Mouse (Mus musculus) CH12.LX (cell line): ENCODE measurements around the gene Fgfr2. TPM values are rescaled to one million over a fixed set of nuclear protein-coding genes. Genes with fewer than 3 reads are reported as not detected.

Source experiments
- DNase-seq: peaks from one replicate; pipeline ENCODE4 v3.0.0-alpha.2; 2013; ENCODE audit errors: extremely low read depth
- H3K27ac ChIP-seq: 2 replicates; pipeline ENCODE4 v1.5.1; 2012; ENCODE audit warnings: low read depth, mild to moderate bottlenecking, control low read depth, moderate library complexity; ENCODE audit not compliant: insufficient read depth
- H3K27me3 ChIP-seq: replicated peaks from 2 replicates; pipeline ENCODE3; 2012; ENCODE audit warnings: inconsistent platforms
- H3K36me3 ChIP-seq, 2 experiments: replicated peaks in 1 of 2; 2 replicates each; pipeline versions ENCODE3 to v1.6.1; 2012; ENCODE audit warnings: inconsistent platforms in 1 of 2, low read length in 1 of 2, mild to moderate bottlenecking in 1 of 2, mixed read lengths in 1 of 2, moderate library complexity in 1 of 2; ENCODE audit not compliant: control insufficient read depth in 1 of 2, insufficient read depth in 1 of 2
- H3K4me1 ChIP-seq, 2 experiments: 2 replicates each; pipeline ENCODE4 v1.6.1; 2012; ENCODE audit warnings: inconsistent platforms in 1 of 2, moderate library complexity in 1 of 2; ENCODE audit not compliant: insufficient read depth in 2 of 2, control insufficient read depth in 1 of 2
- H3K4me2 ChIP-seq: 2 replicates; pipeline ENCODE4 v1.6.1; 2012; ENCODE audit warnings: low read depth, mild to moderate bottlenecking, control low read depth; ENCODE audit not compliant: poor library complexity, insufficient read depth, severe bottlenecking
- H3K4me3 ChIP-seq, 3 experiments: fragments of 150-350 bp in 1 of 3; sonication (generic) in 1 of 3; replicated peaks in 1 of 3; 2 replicates each; pipeline versions ENCODE3 to v1.5.1; 2011 to 2012; ENCODE audit warnings: low read depth in 2 of 3, low read length in 2 of 3, mild to moderate bottlenecking in 2 of 3, moderate library complexity in 2 of 3, control low read depth in 1 of 3, improper control_type of control experiment in 1 of 3, inconsistent platforms in 1 of 3, mixed read lengths in 1 of 3; ENCODE audit not compliant: poor library complexity in 1 of 3
- H3K79me2 ChIP-seq: replicated peaks from 2 replicates; pipeline ENCODE4 v1.6.1; 2012; ENCODE audit warnings: mild to moderate bottlenecking, moderate library complexity; ENCODE audit not compliant: control insufficient read depth, poor library complexity, insufficient read depth, severe bottlenecking; ENCODE audit errors: extremely low read depth
- H3K9ac ChIP-seq: 2 replicates; pipeline ENCODE4 v1.6.1; 2012; ENCODE audit warnings: low read depth, mild to moderate bottlenecking, control low read depth, moderate library complexity; ENCODE audit not compliant: insufficient read depth
- H3K9me3 ChIP-seq: replicated peaks from 2 replicates; pipeline ENCODE3; 2012; ENCODE audit warnings: low read length, inconsistent platforms, mixed read lengths
- BHLHE40 ChIP-seq: IDR thresholded peaks from 2 replicates; pipeline ENCODE4 v1.6.1; 2011; ENCODE audit warnings: mild to moderate bottlenecking, low read depth, low read length, improper control_type of control experiment
- CHD1 ChIP-seq: IDR thresholded peaks from 2 replicates; pipeline ENCODE4 v1.6.1; 2012; ENCODE audit warnings: low read depth, low read length, improper control_type of control experiment, inconsistent platforms
- CHD2 ChIP-seq: IDR thresholded peaks from 2 replicates; pipeline ENCODE4 v1.6.1; 2011; ENCODE audit warnings: low read length, improper control_type of control experiment
- E2F4 ChIP-seq: IDR thresholded peaks from 2 replicates; pipeline ENCODE4 v1.6.1; 2011; ENCODE audit warnings: low read depth, low read length, improper control_type of control experiment; ENCODE audit not compliant: insufficient replicate concordance
- ETS1 ChIP-seq: conservative IDR thresholded peaks from 2 replicates; pipeline ENCODE4 v1.6.1; 2012; ENCODE audit warnings: low read depth, mild to moderate bottlenecking, inconsistent platforms, low read length, improper control_type of control experiment, moderate library complexity
- HCFC1 ChIP-seq: IDR thresholded peaks from 2 replicates; pipeline ENCODE4 v1.6.1; 2012; ENCODE audit warnings: low read depth, mild to moderate bottlenecking, inconsistent platforms, low read length, improper control_type of control experiment
- MAFK ChIP-seq: IDR thresholded peaks from 2 replicates; pipeline ENCODE4 v1.6.1; 2011; ENCODE audit warnings: low read length, improper control_type of control experiment; ENCODE audit not compliant: insufficient replicate concordance
- MAZ ChIP-seq: IDR thresholded peaks from 2 replicates; pipeline ENCODE4 v1.6.1; 2012; ENCODE audit warnings: low read depth, mild to moderate bottlenecking, inconsistent platforms, low read length, improper control_type of control experiment, moderate library complexity
- POLR2A ChIP-seq: IDR thresholded peaks from 2 replicates; pipeline ENCODE4 v1.6.1; 2011; ENCODE audit warnings: low read depth, mild to moderate bottlenecking, improper control_type of control experiment, low read length
- POLR2AphosphoS2 ChIP-seq: IDR thresholded peaks from 2 replicates; pipeline ENCODE4 v1.6.1; 2011; ENCODE audit warnings: low read depth, low read length, improper control_type of control experiment
- RAD21 ChIP-seq: IDR thresholded peaks from 2 replicates; pipeline ENCODE4 v1.6.1; 2011; ENCODE audit warnings: low read depth, mild to moderate bottlenecking, low read length, improper control_type of control experiment, moderate library complexity
- RCOR1 ChIP-seq: conservative IDR thresholded peaks from 2 replicates; pipeline ENCODE4 v1.6.1; 2012; ENCODE audit warnings: low read depth, mild to moderate bottlenecking, inconsistent platforms, low read length, improper control_type of control experiment
- TBP ChIP-seq: conservative IDR thresholded peaks from 2 replicates; pipeline ENCODE4 v1.6.1; 2011; ENCODE audit warnings: low read depth, low read length, improper control_type of control experiment
- TCF12 ChIP-seq: IDR thresholded peaks from 2 replicates; pipeline ENCODE4 v1.6.1; 2014; ENCODE audit warnings: low read depth, mild to moderate bottlenecking, inconsistent platforms, low read length, improper control_type of control experiment
- ZC3H11A ChIP-seq: IDR thresholded peaks from 2 replicates; pipeline ENCODE4 v1.6.1; 2012; ENCODE audit warnings: low read depth, mild to moderate bottlenecking, inconsistent platforms, low read length, improper control_type of control experiment
- dilution Hi-C: fragments of 300-500 bp; cut with MboI; formaldehyde crosslinking; loops from 2 replicates; pipeline ENCODE4 v1.14.3; 2020; ENCODE audit warnings: low sequenced_read_pairs; ENCODE audit not compliant: extremely low pct_unique_long_range_greater_than_20kb, extremely low pct_ligation_motif_present
- in situ Hi-C: fragments of 300-500 bp; cut with MboI; formaldehyde crosslinking; loops from 3 replicates; pipeline ENCODE4 v1.14.3; 2019; ENCODE audit warnings: low sequenced_read_pairs, low pct_ligation_motif_present, low pct_unique_long_range_greater_than_20kb, mixed read lengths
- polyA plus RNA-seq: library from polyadenylated mRNA; unstranded; fragments of >175 nt; gene quantifications from 2 replicates; pipeline ENCODE4 v1.2.1, GENCODE M21; 2012; ENCODE audit warnings: low read depth; ENCODE audit not compliant: insufficient read length
- total RNA-seq, 2 experiments: library from RNA; depleted of rRNA; stranded (reverse); fragments of 300-350 nt in 1 of 2; fragments of >200 nt in 1 of 2; gene quantifications; 2 replicates each; pipeline ENCODE4 v1.2.3; 2012 to 2014

Fgfr2 gene
- total and polyA plus RNA-seq, 3 experiments, result not detected

- H3K4me2 ChIP-seq, result no peak overlapping the region
- no peak for DNase-seq
- no peaks in the 10 kb centered on the region for H3K36me3 ChIP-seq
- peaks cover 86% of the 10 kb centered on the region for H3K27me3 ChIP-seq
- in situ Hi-C loops, result no loop called here
- peaks cover 0 to 13% of the 10 kb centered on the region in 2 experiments; a peak in 2 of 4 replicates for H3K4me1 ChIP-seq
- H3K79me2 ChIP-seq, result no peaks in the 10 kb centered on the region
- no peaks in the 10 kb centered on the region for H3K9me3 ChIP-seq
- no peak overlapping the region for H3K27ac ChIP-seq
- TF ChIP-seq RCOR1 (no peak), ETS1 (no peak), MAFK (no peak), BHLHE40 (no peak), POLR2AphosphoS2 (no peak), E2F4 (no peak), CHD1 (no peak), MAZ (no peak), ZC3H11A (no peak), POLR2A (no peak), TBP (no peak), HCFC1 (no peak), TCF12 (no peak)
- dilution Hi-C loops, result no loop called here
- no peak overlapping the region for H3K4me3 ChIP-seq
- no peak overlapping the region for H3K9ac ChIP-seq
These were observed 638.7 kb downstream of the Fgfr2 start for GRCm38 (mm10) chr7:132484424-132484823.

- in situ Hi-C loops, result no loop called here
- Histone ChIP-seq H3K9me3 (peaks cover 3% of the 10 kb centered on the region), H3K27me3 (peaks cover 90% of the 10 kb centered on the region), H3K4me1 (peaks cover 0 to 10% of the 10 kb centered on the region in 2 experiments; a peak in 1 of 4 replicates), H3K9ac (no peak overlapping the region), H3K36me3 (no peaks in the 10 kb centered on the region), H3K4me2 (no peak overlapping the region), H3K4me3 (no peak overlapping the region), H3K79me2 (no peaks in the 10 kb centered on the region), H3K27ac (no peak overlapping the region)
- DNase-seq, result peak; percentile 56
- dilution Hi-C loops, result no loop called here
- no peak for TF ChIP-seq CHD2
- peak; percentile 40; the same call in 1 of the 2 replicates for TF ChIP-seq BHLHE40
- TF ChIP-seq ETS1, result 0 out of 2 replicates have a peak, but pooled peaks have one; percentile 17
- TF ChIP-seq MAFK, result peak; percentile 56; the same call in 1 of the 2 replicates
- TF ChIP-seq CHD1, result no peak
- no peak for TF ChIP-seq MAZ
- 0 out of 2 replicates have a peak, but pooled peaks have one; percentile 37 for TF ChIP-seq TBP
- peak; percentile 40; the same call in 1 of the 2 replicates for TF ChIP-seq TCF12
- no peak for TF ChIP-seq RAD21
These were observed 642.3 kb downstream of the Fgfr2 start for GRCm38 (mm10) chr7:132480696-132481306.
